Mouse (Mus musculus) inflammation-experienced regulatory T-cells, adult 6 months (primary cell): ENCODE results near the gene Ahsg. TPM values are rescaled to one million over a fixed set of nuclear protein-coding genes. Genes with fewer than 3 reads are reported as not detected.
"Not testable (repeated sequence)": the region's sequence is repeated elsewhere in the genome, so short reads cannot be mapped to it uniquely, and the experiment has no call there.

Source experiments
- ATAC-seq: one replicate; pipeline ENCODE4 v1.8.0; 2017
- polyA plus RNA-seq, 3 experiments: library from polyadenylated mRNA; unstranded; fragments of 100-300 nt; shearing (Covaris generic); gene quantifications; one replicate each; pipeline ENCODE4 v1.2.1; 2017

Gene Ahsg
- polyA plus RNA-seq, 3 experiments from 2014 or later, result not detected

GRCm38 (mm10) chr16:22941825-22942476, 50.9 kb downstream of the Ahsg start:
- not testable (repeated sequence) for ATAC-seq

GRCm38 (mm10) chr16:22947371-22947770, 56.3 kb downstream of the Ahsg start:
- ATAC-seq, result no peak

Other genes starting within 250 kb of the Ahsg start
- under 1 TPM; 0.14 to 0.94 (median 0.25) TPM for gene Dgkg, start 234.1 kb upstream of the Ahsg start, polyA plus RNA-seq
- not detected for gene Crygs, start 79.7 kb upstream of the Ahsg start, polyA plus RNA-seq
- gene Tbccd1, start 33.6 kb upstream of the Ahsg start, polyA plus RNA-seq, result 10 to 100 TPM; 17.4 to 21.0 (median 19.4) TPM
- 10 to 100 TPM; 43.0 to 79.0 (median 48.2) TPM for gene Dnajb11, start 33.4 kb upstream of the Ahsg start, polyA plus RNA-seq
- gene Fetub, start 27.1 kb downstream of the Ahsg start, polyA plus RNA-seq, result under 1 TPM in 1 of 3 experiments, not detected in 2; 0.91 TPM
- not detected for gene Hrg, start 59.8 kb downstream of the Ahsg start, polyA plus RNA-seq
- gene Kng2, start 138.2 kb downstream of the Ahsg start, polyA plus RNA-seq, result not detected
- gene Kng1, start 166.6 kb downstream of the Ahsg start, polyA plus RNA-seq, result not detected
- gene Eif4a2, start 216.2 kb downstream of the Ahsg start, polyA plus RNA-seq, result 100 to 1,000 TPM; 438 to 692 (median 649) TPM
- 100 to 1,000 TPM in 1 of 3 experiments, 10 to 100 TPM in 2; 34.3 to 110 (median 50.4) TPM for gene Rfc4, start 236.5 kb downstream of the Ahsg start, polyA plus RNA-seq